Mouse (Mus musculus) limb, embryonic 11.5 days (tissue): ENCODE measurements at regions not wholly inside any gene's neighbourhood (a gene's known extent, or its start where the extent isn't known, plus 50 kb on each side); places are given as distances from the start of the nearest gene placed in this dataset.
A peak's percentile ranks its signal among the peaks of the same experiment; 100 is the strongest.

ENCODE experiments used
- ATAC-seq: fragments of 200-750 bp; cut with Nextera tagmentation; 2 replicates; pipeline ENCODE4 v1.8.0; 2017; ENCODE audit warnings: low read depth; ENCODE audit not compliant: insufficient number of reproducible peaks, low FRiP score, low TSS enrichment
- DNase-seq: peaks from one replicate; pipeline ENCODE4 v3.0.0-alpha.2; 2015; ENCODE audit warnings: low spot score
- H3K27ac ChIP-seq: fragments of 300-500 bp; sonication (generic); replicated peaks from 2 replicates; pipeline ENCODE4 v1.5.1; 2014; ENCODE audit warnings: low read depth, mild to moderate bottlenecking, low read length
- H3K27me3 ChIP-seq: fragments of 300-500 bp; sonication (generic); 2 replicates; pipeline ENCODE4 v1.6.1; 2014; ENCODE audit warnings: mild to moderate bottlenecking, low read length, mixed read lengths; ENCODE audit not compliant: control insufficient read depth, insufficient read depth
- H3K36me3 ChIP-seq: fragments of 300-500 bp; sonication (generic); 2 replicates; pipeline ENCODE4 v1.6.1; 2014; ENCODE audit warnings: mild to moderate bottlenecking, low read length, moderate library complexity, mixed read lengths; ENCODE audit not compliant: control insufficient read depth, insufficient read depth
- H3K4me1 ChIP-seq: fragments of 300-500 bp; sonication (generic); 2 replicates; pipeline ENCODE4 v1.6.1; 2014; ENCODE audit warnings: low read length, mixed read lengths; ENCODE audit not compliant: control insufficient read depth, insufficient read depth
- H3K4me2 ChIP-seq: fragments of 300-500 bp; sonication (generic); 2 replicates; pipeline ENCODE4 v1.6.1; 2014; ENCODE audit warnings: low read depth, mild to moderate bottlenecking, moderate library complexity; ENCODE audit not compliant: severe bottlenecking
- H3K4me3 ChIP-seq: fragments of 300-500 bp; sonication (generic); 2 replicates; pipeline ENCODE4 v1.5.1; 2014; ENCODE audit warnings: low read depth, low read length
- H3K9ac ChIP-seq: fragments of 300-500 bp; sonication (generic); 2 replicates; pipeline ENCODE4 v1.6.1; 2014; ENCODE audit warnings: mild to moderate bottlenecking, low read length
- H3K9me3 ChIP-seq: fragments of 300-500 bp; sonication (generic); 2 replicates; pipeline ENCODE4 v1.6.1; 2016; ENCODE audit warnings: low read length; ENCODE audit not compliant: control insufficient read depth
- WGBS: fragments of 180-500 bp; shearing (Covaris S2); extraction: QIAGEN DNeasy Blood & Tissue Kit; methylation state at CpG from one replicate; pipeline ENCODE4 v1.1.7; 2014; 5-methylcytosine and 5-hydroxymethylcytosine counted together

DNA sequence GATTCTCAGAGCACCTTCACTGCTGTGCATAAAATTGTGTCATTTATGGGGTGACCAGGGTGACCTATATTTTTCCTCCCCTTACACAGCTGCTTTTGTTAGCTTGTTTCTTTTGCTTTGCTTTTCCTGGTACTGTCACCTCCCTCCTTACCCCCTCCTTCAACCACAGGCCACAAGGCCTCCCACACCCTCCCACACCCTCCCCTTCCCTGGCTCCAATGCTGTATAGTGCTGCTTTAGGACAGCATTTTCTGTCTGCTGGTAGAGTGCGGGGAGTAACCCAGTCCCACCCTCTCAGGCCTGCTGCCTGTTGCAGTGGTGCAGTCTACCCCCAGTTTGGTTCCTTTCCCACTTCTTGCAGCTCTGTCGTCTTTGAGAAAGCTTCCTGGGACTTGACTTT, 209.5 kb downstream of the Dcdc2c start:
- Histone ChIP-seq H3K9me3 (no peaks in the 10 kb centered on the region), H3K27ac (no peak overlapping the region), H3K36me3 (no peaks in the 10 kb centered on the region), H3K27me3 (no peaks in the 10 kb centered on the region), H3K9ac (no peak overlapping the region), H3K4me3 (no peak overlapping the region), H3K4me1 (no peaks in the 10 kb centered on the region), H3K4me2 (no peak overlapping the region)
- ATAC-seq (no peak), DNase-seq (no peak)
- 81% methylated on average over 2 of the region's 2 CpGs for WGBS

DNA sequence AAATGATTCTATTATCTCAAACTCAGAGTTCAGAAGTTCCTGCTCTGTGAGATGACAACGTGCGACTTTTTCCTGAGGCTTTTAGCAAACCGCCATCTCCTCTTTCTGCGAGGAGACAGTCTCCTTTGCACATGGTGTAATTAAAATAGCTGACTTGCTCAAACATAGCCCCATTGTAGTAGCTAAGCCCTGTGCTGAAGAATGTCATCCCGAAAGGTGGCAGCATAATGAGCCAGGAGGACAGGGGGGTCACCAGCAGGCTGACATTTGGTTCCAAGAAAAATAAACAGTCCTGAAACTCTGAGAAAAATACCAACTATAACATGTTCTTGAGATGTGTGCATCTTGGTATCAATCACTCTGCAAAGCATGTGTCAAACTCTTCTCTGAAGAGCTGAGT, 219.6 kb downstream of the Dcdc2c start:
- DNase-seq (no peak), ATAC-seq (no peak)
- H3K9me3 ChIP-seq, result no peaks in the 10 kb centered on the region
- no peaks in the 10 kb centered on the region for H3K36me3 ChIP-seq
- WGBS, result 42% methylated on average over 5 of the region's 5 CpGs
- no peak overlapping the region for H3K27ac ChIP-seq
- H3K4me1 ChIP-seq, result no peaks in the 10 kb centered on the region; the same call in 1 of the 2 replicates
- H3K27me3 ChIP-seq, result no peaks in the 10 kb centered on the region
- H3K4me3 ChIP-seq, result no peak overlapping the region
- H3K9ac ChIP-seq, result no peak overlapping the region
- no peak overlapping the region for H3K4me2 ChIP-seq

DNA sequence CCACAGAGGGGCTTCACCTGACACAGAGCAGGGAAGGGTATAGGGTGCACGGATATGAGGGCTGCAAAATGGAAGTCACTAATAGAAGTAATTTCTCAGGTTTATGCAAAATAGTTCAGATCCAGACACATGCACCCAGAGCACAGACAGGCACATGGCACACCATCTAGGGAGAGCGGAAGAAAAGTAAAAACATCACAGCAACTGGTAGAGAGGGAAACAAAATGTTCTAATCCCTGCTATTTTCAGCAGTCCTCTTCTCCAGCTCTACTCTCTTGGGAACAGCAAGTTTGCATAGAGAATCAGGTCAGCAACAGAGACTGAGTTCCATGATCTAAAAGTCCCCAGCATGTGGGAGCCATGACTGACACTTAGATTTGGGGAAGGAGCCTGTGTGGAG, 220.4 kb downstream of the Dcdc2c start:
- no peak overlapping the region for H3K27ac ChIP-seq
- WGBS, result 91% methylated on average over 2 of the region's 2 CpGs

GRCm38 (mm10) chr12:28323659-28324058, 228.5 kb downstream of the Dcdc2c start:
- no peak overlapping the region for H3K27ac ChIP-seq
- DNase-seq (no peak), ATAC-seq (no peak)
- H3K36me3 ChIP-seq, result no peaks in the 10 kb centered on the region
- H3K4me2 ChIP-seq, result no peak overlapping the region
- H3K27me3 ChIP-seq, result no peaks in the 10 kb centered on the region
- H3K4me1 ChIP-seq, result no peaks in the 10 kb centered on the region
- no peak overlapping the region for H3K4me3 ChIP-seq
- no peaks in the 10 kb centered on the region for H3K9me3 ChIP-seq
- H3K9ac ChIP-seq, result no peak overlapping the region
- 84% methylated on average over 2 of the region's 2 CpGs for WGBS

More for the DNA sequence above, 220.4 kb downstream of the Dcdc2c start:
- ATAC-seq (no peak), DNase-seq (no peak)
- Histone ChIP-seq H3K9ac (no peak overlapping the region), H3K27me3 (no peaks in the 10 kb centered on the region), H3K4me2 (no peak overlapping the region), H3K4me3 (no peak overlapping the region), H3K9me3 (no peaks in the 10 kb centered on the region), H3K4me1 (no peaks in the 10 kb centered on the region; the same call in 1 of the 2 replicates), H3K36me3 (no peaks in the 10 kb centered on the region)

- Histone ChIP-seq H3K4me2 (no peak overlapping the region), H3K36me3 (no peaks in the 10 kb centered on the region), H3K4me1 (no peaks in the 10 kb centered on the region), H3K27ac (no peak overlapping the region), H3K9me3 (no peaks in the 10 kb centered on the region), H3K4me3 (no peak overlapping the region), H3K27me3 (no peaks in the 10 kb centered on the region), H3K9ac (no peak overlapping the region)
- DNase-seq, result no peak
- 82% methylated on average over 5 of the region's 5 CpGs for WGBS
- no peak for ATAC-seq
Measured at GRCm38 (mm10) chr12:28309226-28309625, 243.0 kb downstream of the Dcdc2c start.

GRCm38 (mm10) chr12:28302038-28302581, 250.1 kb downstream of the Dcdc2c start:
- Histone ChIP-seq H3K9me3 (no peaks in the 10 kb centered on the region), H3K4me2 (no peak overlapping the region), H3K4me1 (no peaks in the 10 kb centered on the region), H3K27ac (no peak overlapping the region), H3K36me3 (no peaks in the 10 kb centered on the region), H3K4me3 (no peak overlapping the region), H3K27me3 (no peaks in the 10 kb centered on the region), H3K9ac (no peak overlapping the region)
- DNase-seq, result no peak
- WGBS, result 29% methylated on average over 2 of the region's 2 CpGs
- no peak for ATAC-seq

- no peaks in the 10 kb centered on the region for H3K4me1 ChIP-seq
- H3K4me3 ChIP-seq, result no peak overlapping the region
- no peaks in the 10 kb centered on the region for H3K36me3 ChIP-seq
- H3K9me3 ChIP-seq, result no peaks in the 10 kb centered on the region
- no peak overlapping the region for H3K27ac ChIP-seq
- H3K9ac ChIP-seq, result no peak overlapping the region
- WGBS, result 45% methylated on average over 5 of the region's 5 CpGs
- DNase-seq (no peak), ATAC-seq (no peak)
- no peak overlapping the region for H3K4me2 ChIP-seq
- no peaks in the 10 kb centered on the region for H3K27me3 ChIP-seq
Measured at GRCm38 (mm10) chr12:28288376-28288896, 263.8 kb downstream of the Dcdc2c start.

GRCm38 (mm10) chr12:28255524-28255923, 296.7 kb downstream of the Dcdc2c start:
- Histone ChIP-seq H3K9ac (no peak overlapping the region), H3K4me2 (no peak overlapping the region), H3K36me3 (no peaks in the 10 kb centered on the region), H3K4me1 (peaks cover 4% of the 10 kb centered on the region; the same call in 1 of the 2 replicates), H3K27me3 (no peaks in the 10 kb centered on the region), H3K9me3 (no peaks in the 10 kb centered on the region), H3K27ac (0 out of 2 replicates have a peak overlapping the region, but pooled peaks have one; percentile 18), H3K4me3 (no peak overlapping the region)
- ATAC-seq (no peak), DNase-seq (peak; percentile 55)
- 13% methylated on average over 3 of the region's 3 CpGs for WGBS

- H3K36me3 ChIP-seq, result no peaks in the 10 kb centered on the region
- no peak overlapping the region for H3K4me3 ChIP-seq
Measured at GRCm38 (mm10) chr12:28250526-28250925, 301.7 kb downstream of the Dcdc2c start.

More at GRCm38 (mm10) chr12:28250526-28250925, 301.7 kb downstream of the Dcdc2c start:
- ATAC-seq (no peak), DNase-seq (no peak)
- H3K4me2 ChIP-seq, result no peak overlapping the region
- no peak overlapping the region for H3K9ac ChIP-seq
- 45% methylated on average over 1 of the region's 1 CpGs for WGBS
- no peaks in the 10 kb centered on the region for H3K27me3 ChIP-seq
- H3K9me3 ChIP-seq, result no peaks in the 10 kb centered on the region
- no peak overlapping the region for H3K27ac ChIP-seq
- peaks cover 4% of the 10 kb centered on the region; the same call in 1 of the 2 replicates for H3K4me1 ChIP-seq
